Mouse (Mus musculus) erythroblast, embryonic 14.5 days (primary cell): ENCODE data around the gene Npas2.

Experiments
- GATA1 ChIP-seq: IDR thresholded peaks from 2 replicates; pipeline ENCODE4 v1.6.1; 2012; ENCODE audit warnings: low read length, inconsistent platforms, mixed read lengths
- TAL1 ChIP-seq: IDR thresholded peaks from 3 replicates; pipeline ENCODE4 v1.6.1; 2012; ENCODE audit warnings: low read length, inconsistent platforms, mixed read lengths

- TF ChIP-seq GATA1 (no peak), TAL1 (no peak)
Measured at GRCm38 (mm10) chr1:39312345-39312967, 118.9 kb downstream of the Npas2 start.
